Mouse (Mus musculus): Measurements from ENCODE around the gene Eras. TPM values are rescaled to one million over a fixed set of nuclear protein-coding genes. Genes with fewer than 3 reads are reported as not detected.

Gene Eras
- polyA plus RNA-seq (2017; shearing (Covaris generic)) = not detected

GRCm38 (mm10) chrX:7928270-7928790, at the start of gene Eras:
Gene Eras (minus strand): TSS chrX:7928607.

GRCm38 (mm10) chrX:7977892-7978291, 49.5 kb upstream of the Eras start, which contains the start of gene Gata1:
Gene Gata1 (minus strand): TSS chrX:7978071.

GRCm38 (mm10) chrX:7947108-7947899, 18.9 kb upstream of the Eras start, which contains the start of gene Hdac6:
Gene Hdac6 (minus strand): TSS chrX:7947889.

GRCm38 (mm10) chrX:7919601-7920383, 8.6 kb downstream of the Eras start, which contains the start of gene Pcsk1n:
Gene Pcsk1n (plus strand): TSS chrX:7919822.

GRCm38 (mm10) chrX:7909242-7909641, 19.2 kb downstream of the Eras start, which contains the start of gene Gm10490:
Gene Gm10490 (plus strand): TSS chrX:7909542.

GRCm38 (mm10) chrX:7907735-7908134, 20.7 kb downstream of the Eras start, which contains the start of gene Gm10491:
Gene Gm10491 (minus strand): TSS chrX:7907835.

GRCm38 (mm10) chrX:7898880-7899874, 29.2 kb downstream of the Eras start, which contains the start of the genes Pqbp1 and Timm17b:
Gene Pqbp1 (minus strand): TSS chrX:7899269.
Gene Timm17b (plus strand): TSS chrX:7899357.

GRCm38 (mm10) chrX:7883841-7884567, 44.4 kb downstream of the Eras start, which contains the start of gene Slc35a2:
Gene Slc35a2 (plus strand): TSS chrX:7884028.

GRCm38 (mm10) chrX:7878007-7878419, 50.4 kb downstream of the Eras start, which contains the start of gene Pim2:
Gene Pim2 (plus strand): TSS chrX:7878262.

Other genes starting within 250 kb of the Eras start
- not detected for gene Magix, start 247.4 kb downstream of the Eras start, polyA plus RNA-seq (2017; shearing (Covaris generic))
- gene Gpkow, start 231.5 kb downstream of the Eras start, polyA plus RNA-seq (2017; shearing (Covaris generic)) = 78.4 TPM
- 81.1 TPM for gene Wdr45, start 214.3 kb downstream of the Eras start, polyA plus RNA-seq (2017; shearing (Covaris generic))
- gene Gm45208, start 206.4 kb downstream of the Eras start, polyA plus RNA-seq (2017; shearing (Covaris generic)) = 1.1 TPM
- gene Praf2, start 200.2 kb downstream of the Eras start, polyA plus RNA-seq (2017; shearing (Covaris generic)) = 37.5 TPM
- 0.45 TPM for gene Ccdc120, start 177.7 kb downstream of the Eras start, polyA plus RNA-seq (2017; shearing (Covaris generic))
- 43.5 TPM for gene Tfe3, start 166.0 kb downstream of the Eras start, polyA plus RNA-seq (2017; shearing (Covaris generic))
- 122 TPM for gene Gripap1, start 138.8 kb downstream of the Eras start, polyA plus RNA-seq (2017; shearing (Covaris generic))
- gene Kcnd1, start 106.3 kb downstream of the Eras start, polyA plus RNA-seq (2017; shearing (Covaris generic)) = 1.3 TPM
- 16.1 TPM for gene Otud5, start 87.2 kb downstream of the Eras start, polyA plus RNA-seq (2017; shearing (Covaris generic))
- 61.9 TPM for gene Pim2, start 50.3 kb downstream of the Eras start, polyA plus RNA-seq (2017; shearing (Covaris generic))
- 45.5 TPM for gene Slc35a2, start 44.6 kb downstream of the Eras start, polyA plus RNA-seq (2017; shearing (Covaris generic))
- gene Pqbp1, start 29.3 kb downstream of the Eras start, polyA plus RNA-seq (2017; shearing (Covaris generic)) = 174 TPM
- 174 TPM for gene Timm17b, start 29.2 kb downstream of the Eras start, polyA plus RNA-seq (2017; shearing (Covaris generic))
- gene Gm10491, start 20.8 kb downstream of the Eras start, polyA plus RNA-seq (2017; shearing (Covaris generic)) = not detected
- gene Gm10490, start 19.1 kb downstream of the Eras start, polyA plus RNA-seq (2017; shearing (Covaris generic)) = not detected
- not detected for gene Pcsk1n, start 8.8 kb downstream of the Eras start, polyA plus RNA-seq (2017; shearing (Covaris generic))
- gene Hdac6, start 19.3 kb upstream of the Eras start, polyA plus RNA-seq (2017; shearing (Covaris generic)) = 21.7 TPM
- 49.0 TPM for gene Gata1, start 49.5 kb upstream of the Eras start, polyA plus RNA-seq (2017; shearing (Covaris generic))
- not detected for gene Glod5, start 89.9 kb upstream of the Eras start, polyA plus RNA-seq (2017; shearing (Covaris generic))
- gene Suv39h1, start 146.2 kb upstream of the Eras start, polyA plus RNA-seq (2017; shearing (Covaris generic)) = 27.3 TPM
- 106 TPM for gene Was, start 161.9 kb upstream of the Eras start, polyA plus RNA-seq (2017; shearing (Covaris generic))
- 29.1 TPM for gene Wdr13, start 204.3 kb upstream of the Eras start, polyA plus RNA-seq (2017; shearing (Covaris generic))
- 775 TPM for gene Rbm3, start 217.3 kb upstream of the Eras start, polyA plus RNA-seq (2017; shearing (Covaris generic))
- 11.9 TPM for gene Tbc1d25, start 247.6 kb upstream of the Eras start, polyA plus RNA-seq (2017; shearing (Covaris generic))

Data from CD4-positive, CD25-positive, alpha-beta regulatory T cell, adult 9 weeks (primary cell).